Mouse (Mus musculus) neutrophil, adult 65 days (primary cell): ENCODE data around the gene Gcdh. TPM values are rescaled to one million over a fixed set of nuclear protein-coding genes. Genes with fewer than 3 reads are reported as not detected.

Experiments used
- total RNA-seq: library from RNA; stranded (reverse); gene quantifications from 2 replicates; pipeline ENCODE4 v1.2.4, GENCODE M21; 2023

Gene Gcdh
- 5.3 and 5.7 TPM in 2 replicates for total RNA-seq

DNA sequence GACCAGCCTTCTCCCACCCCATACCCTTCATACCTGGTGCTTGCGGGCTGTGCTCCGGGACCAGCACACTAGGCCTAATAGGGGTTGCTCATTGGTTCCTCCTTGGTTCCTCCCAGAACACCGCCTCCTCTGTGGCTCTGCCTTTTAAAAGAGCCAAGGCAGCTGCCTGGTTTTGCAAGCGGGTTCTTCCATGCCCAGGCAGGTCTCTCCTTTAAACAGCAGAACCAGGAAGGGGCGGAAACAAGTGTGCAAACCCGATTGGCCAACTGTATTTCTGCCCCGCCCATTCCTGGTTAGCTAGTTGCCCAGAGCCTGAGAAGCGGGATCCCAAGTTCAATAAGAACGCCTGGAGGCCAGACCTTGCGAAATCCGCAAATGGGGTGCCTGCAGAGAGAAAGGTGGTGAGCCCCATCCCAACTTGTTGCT lies at the start of gene Gcdh:
Gene Gcdh, minus strand, starts transcription at position 213 of the 426 bp plus-strand sequence.

DNA sequence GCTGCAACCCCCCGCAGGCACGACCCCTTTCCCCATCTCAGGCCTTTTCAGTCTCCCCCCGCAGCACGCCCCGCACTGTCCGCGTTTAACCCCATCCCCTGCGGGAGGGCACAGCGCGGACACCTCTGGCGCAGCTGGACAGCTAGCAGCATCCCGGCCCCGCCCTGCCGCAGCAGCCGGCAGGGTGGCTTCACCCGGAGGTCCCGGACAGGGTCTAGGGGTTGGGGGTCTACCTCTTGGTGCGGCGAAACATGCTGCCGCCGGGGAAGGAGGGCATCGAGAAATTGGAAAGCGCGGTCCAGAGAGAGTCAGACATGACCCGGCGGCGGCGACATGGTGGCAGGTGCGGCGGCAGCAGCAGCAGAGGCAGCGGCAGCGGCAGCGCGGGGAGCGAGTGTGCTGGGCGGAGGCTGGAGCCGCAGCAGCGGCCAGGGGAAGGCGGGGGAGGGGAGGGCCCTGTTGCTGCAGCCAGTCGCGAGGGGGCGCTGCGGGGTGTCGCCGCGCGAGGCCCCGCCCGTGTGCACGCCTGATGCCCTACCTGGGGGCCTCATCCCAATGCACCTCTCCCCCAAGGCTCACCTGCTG lies 43.3 kb upstream of the Gcdh start, which contains the start of gene Mast1:
Gene Mast1, minus strand, starts transcription at position 398 of the 585 bp plus-strand sequence.

DNA sequence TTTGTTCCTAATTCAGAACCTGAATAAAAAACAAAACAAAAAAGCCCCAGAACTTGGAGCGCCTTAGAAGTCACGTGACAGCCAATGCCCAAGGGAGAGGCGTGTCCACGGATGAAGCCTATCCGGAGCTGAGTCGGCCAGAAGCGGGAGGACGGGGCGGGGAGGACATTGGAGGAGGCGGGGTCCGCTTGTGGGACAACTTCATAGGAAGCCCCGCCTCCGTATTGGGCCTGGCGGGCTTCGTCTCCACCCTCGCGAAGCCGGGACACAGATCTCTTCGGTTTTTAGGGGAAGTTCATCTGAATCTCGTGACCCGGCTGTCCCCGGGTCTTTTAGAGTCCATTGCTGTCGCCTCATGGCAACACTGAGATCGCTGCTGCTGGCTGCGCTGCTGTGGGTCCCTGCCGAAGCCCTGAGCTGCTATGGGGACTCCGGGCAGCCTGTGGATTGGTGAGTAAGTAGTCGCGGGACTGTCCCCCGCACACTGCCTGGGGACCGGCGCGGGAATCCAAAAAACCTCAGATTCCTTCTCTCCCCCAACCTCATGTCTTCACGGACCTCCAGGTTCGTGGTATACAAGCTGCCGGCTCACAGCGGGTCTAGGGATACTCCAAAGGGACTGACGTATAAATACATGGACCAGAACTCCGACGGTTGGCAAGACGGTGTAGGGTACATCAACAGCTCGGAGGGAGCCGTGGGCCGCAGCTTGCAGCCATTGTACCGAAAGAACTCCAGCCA lies 14.9 kb upstream of the Gcdh start, which contains the start of gene Dnase2a:
Gene Dnase2a, plus strand, starts transcription at position 140 of the 741 bp plus-strand sequence.

GRCm38 (mm10) chr8:84901752-84902151 lies 8.0 kb upstream of the Gcdh start, which contains the start of gene Klf1:
Gene Klf1 (plus strand): TSS chr8:84901928.

DNA sequence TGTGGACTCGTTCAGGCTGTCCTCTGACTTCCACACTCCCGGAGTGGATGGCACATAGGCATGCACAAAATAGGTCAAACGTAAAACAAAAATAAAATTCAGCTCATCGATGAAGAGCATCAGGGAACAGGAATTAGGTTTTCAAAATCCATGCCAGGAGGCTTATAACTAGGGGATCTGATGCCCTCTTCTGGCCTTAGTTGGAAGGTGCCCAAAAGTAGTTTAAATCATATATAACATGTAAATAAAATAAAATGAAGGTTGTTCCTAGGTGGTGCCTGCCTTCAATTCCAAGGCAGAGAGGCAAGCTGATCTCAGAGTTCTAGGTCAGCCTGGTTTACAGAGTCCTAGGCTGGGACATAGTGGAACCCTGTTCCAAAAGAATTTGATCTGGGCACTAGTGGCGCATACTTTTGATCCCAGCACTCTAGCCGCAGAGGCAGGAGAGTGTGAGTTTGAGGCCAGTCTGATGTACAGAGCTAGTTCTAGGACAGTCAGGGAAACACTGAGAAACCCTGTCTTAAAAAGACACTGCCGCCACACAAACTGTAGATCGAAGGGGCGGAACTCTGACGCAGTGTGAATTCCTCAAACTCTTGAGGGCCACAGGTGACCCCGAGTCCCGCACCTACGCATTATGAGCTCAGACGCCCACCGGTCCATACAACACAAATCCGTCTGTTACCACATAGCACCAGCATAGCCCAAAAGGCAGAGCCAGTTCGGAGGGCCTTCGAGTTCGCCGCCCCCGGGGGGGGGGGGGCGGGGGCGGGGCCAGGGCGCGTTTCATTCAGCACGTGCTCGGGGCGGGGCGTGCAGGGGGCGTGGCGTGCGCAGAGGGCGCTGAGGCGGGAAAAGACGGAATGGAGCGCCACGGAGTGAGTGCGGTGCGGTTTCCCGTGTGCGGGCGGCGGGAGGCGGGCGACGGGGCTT lies 22.1 kb downstream of the Gcdh start, which contains the start of gene Syce2:
Gene Syce2, plus strand, starts transcription at position 736 of the 933 bp plus-strand sequence.

DNA sequence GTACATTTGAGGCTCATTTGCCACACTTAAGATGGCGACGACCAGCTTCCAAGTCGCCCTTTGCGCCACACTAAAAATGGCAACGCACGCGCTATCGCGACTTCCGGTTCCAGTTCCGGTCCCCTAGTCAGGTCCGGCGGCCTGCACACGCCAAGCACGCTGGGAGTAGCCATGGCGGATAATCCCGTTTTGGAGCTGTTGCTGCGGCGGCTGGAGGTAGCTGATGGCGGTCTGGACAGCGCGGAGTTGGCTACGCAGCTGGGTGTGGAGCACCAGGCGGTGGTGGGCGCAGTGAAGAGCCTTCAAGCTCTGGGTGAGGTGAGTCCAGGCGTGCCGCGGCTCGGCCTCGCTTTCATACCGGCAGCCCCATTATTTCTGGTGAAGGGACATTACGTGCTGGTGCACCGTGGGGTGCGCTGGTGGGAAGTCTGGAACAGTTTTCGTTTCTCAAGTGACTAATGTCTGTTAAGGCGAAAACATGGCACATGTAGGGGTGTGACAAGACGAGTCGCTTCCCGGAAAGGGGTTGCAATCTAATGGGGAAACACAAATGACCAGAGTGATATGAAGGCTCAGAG lies 36.8 kb downstream of the Gcdh start, which contains the start of gene Farsa:
Gene Farsa, plus strand, starts transcription at position 126 of the 578 bp plus-strand sequence.

GRCm38 (mm10) chr8:84846722-84847572 lies 46.8 kb downstream of the Gcdh start, which contains the start of gene Calr:
Gene Calr (minus strand): TSS chr8:84846934.

GRCm38 (mm10) chr8:84840248-84840999 lies 53.3 kb downstream of the Gcdh start, which contains the start of gene Rad23a:
Gene Rad23a (minus strand): TSS chr8:84840665.

Other genes with a start within 250 kb of the Gcdh start
- gene Ier2, start 231.1 kb downstream of the Gcdh start, total RNA-seq: 1,006 and 1,033 TPM in 2 replicates
- 23.4 and 32.0 TPM in 2 replicates for gene Trmt1, start 207.6 kb downstream of the Gcdh start, total RNA-seq
- gene Nacc1, start 206.1 kb downstream of the Gcdh start, total RNA-seq: 29.3 and 31.5 TPM in 2 replicates
- 72.0 and 81.6 TPM in 2 replicates for gene Lyl1, start 192.5 kb downstream of the Gcdh start, total RNA-seq
- gene G430095P16Rik, start 170.9 kb downstream of the Gcdh start, total RNA-seq: 3.3 TPM in 2 replicates
- 11.2 and 14.3 TPM in 2 replicates for gene Nfix, start 93.6 kb downstream of the Gcdh start, total RNA-seq
- 0.38 and 1.1 TPM in 2 replicates for gene Dand5, start 71.1 kb downstream of the Gcdh start, total RNA-seq
- 4.2 and 5.3 TPM in 2 replicates for gene Gadd45gip1, start 62.4 kb downstream of the Gcdh start, total RNA-seq
- gene Rad23a, start 53.3 kb downstream of the Gcdh start, total RNA-seq: 23.0 and 25.5 TPM in 2 replicates
- gene Calr, start 47.0 kb downstream of the Gcdh start, total RNA-seq: 301 and 316 TPM in 2 replicates
- gene Farsa, start 36.9 kb downstream of the Gcdh start, total RNA-seq: 26.9 and 37.7 TPM in 2 replicates
- gene Syce2, start 21.8 kb downstream of the Gcdh start, total RNA-seq: 7.3 and 11.1 TPM in 2 replicates
- 1.0 TPM in 1 of 2 replicates, not detected in the other for gene Klf1, start 8.0 kb upstream of the Gcdh start, total RNA-seq
- gene Dnase2a, start 14.6 kb upstream of the Gcdh start, total RNA-seq: 15.4 and 20.9 TPM in 2 replicates
- gene Mast1, start 43.4 kb upstream of the Gcdh start, total RNA-seq: 0.09 and 0.70 TPM in 2 replicates
- not detected in 2 replicates for gene Rtbdn, start 53.1 kb upstream of the Gcdh start, total RNA-seq
- gene Gm49661, start 75.5 kb upstream of the Gcdh start, total RNA-seq: not detected in 2 replicates
- 32.5 and 39.5 TPM in 2 replicates for gene Prdx2, start 75.7 kb upstream of the Gcdh start, total RNA-seq
- 19.9 and 24.8 TPM in 2 replicates for gene Rnaseh2a, start 75.8 kb upstream of the Gcdh start, total RNA-seq
- gene Junb, start 84.8 kb upstream of the Gcdh start, total RNA-seq: 1,149 and 1,207 TPM in 2 replicates
- gene Hook2, start 96.7 kb upstream of the Gcdh start, total RNA-seq: 0.54 and 1.8 TPM in 2 replicates
- gene Best2, start 120.6 kb upstream of the Gcdh start, total RNA-seq: not detected in 2 replicates
- 53.9 and 55.6 TPM in 2 replicates for gene Asna1, start 131.4 kb upstream of the Gcdh start, total RNA-seq
- gene Trir, start 132.9 kb upstream of the Gcdh start, total RNA-seq: 154 and 161 TPM in 2 replicates
- gene Tnpo2, start 143.0 kb upstream of the Gcdh start, total RNA-seq: 28.2 and 28.5 TPM in 2 replicates
- gene Fbxw9, start 166.1 kb upstream of the Gcdh start, total RNA-seq: 4.7 and 10.4 TPM in 2 replicates
- not detected in 2 replicates for gene Gm5741, start 174.1 kb upstream of the Gcdh start, total RNA-seq
- 37.9 and 52.8 TPM in 2 replicates for gene Dhps, start 177.8 kb upstream of the Gcdh start, total RNA-seq
- gene Wdr83os, start 186.8 kb upstream of the Gcdh start, total RNA-seq: 28.6 and 31.0 TPM in 2 replicates
- gene Wdr83, start 187.4 kb upstream of the Gcdh start, total RNA-seq: 8.1 and 13.9 TPM in 2 replicates
- 289 and 376 TPM in 2 replicates for gene Man2b1, start 189.3 kb upstream of the Gcdh start, total RNA-seq
- gene Zfp791, start 229.2 kb upstream of the Gcdh start, total RNA-seq: not detected in 2 replicates